Mouse (Mus musculus) heart, postnatal 0 days (tissue): Measurements from ENCODE around the gene Tmem138. TPM values are rescaled to one million over a fixed set of nuclear protein-coding genes. Genes with fewer than 3 reads are reported as not detected.
A peak's percentile ranks its signal among the peaks of the same experiment; 100 is the strongest.

Experiments
- ATAC-seq: fragments of 200-750 bp; cut with Nextera tagmentation; 2 replicates; pipeline ENCODE4 v1.8.0; 2017; ENCODE audit warnings: low read depth, moderate number of reproducible peaks, moderate library complexity; ENCODE audit not compliant: insufficient read depth
- DNase-seq: peaks from one replicate; pipeline ENCODE4 v3.0.0-alpha.2; 2016; ENCODE audit warnings: low spot score
- H3K27ac ChIP-seq: fragments of 300-500 bp; sonication (generic); 2 replicates; pipeline ENCODE4 v1.5.1; 2014; ENCODE audit warnings: low read depth, mild to moderate bottlenecking
- H3K27me3 ChIP-seq: fragments of 300-500 bp; sonication (generic); 2 replicates; pipeline ENCODE4 v1.6.1; 2014; ENCODE audit warnings: low read length, mixed read lengths; ENCODE audit not compliant: control insufficient read depth, insufficient read depth
- H3K36me3 ChIP-seq: fragments of 300-500 bp; sonication (generic); replicated peaks from 2 replicates; pipeline ENCODE4 v1.6.1; 2014; ENCODE audit warnings: low read length, mixed read lengths; ENCODE audit not compliant: control insufficient read depth, insufficient read depth
- H3K4me1 ChIP-seq: fragments of 300-500 bp; sonication (generic); 2 replicates; pipeline ENCODE4 v1.6.1; 2014; ENCODE audit warnings: antibody characterized with exemption; ENCODE audit not compliant: control insufficient read depth, insufficient read depth
- H3K4me2 ChIP-seq: fragments of 300-500 bp; sonication (generic); 2 replicates; pipeline ENCODE4 v1.6.1; 2014; ENCODE audit warnings: low read depth, mild to moderate bottlenecking, low read length, moderate library complexity
- H3K4me3 ChIP-seq: fragments of 300-500 bp; sonication (generic); 2 replicates; pipeline ENCODE4 v1.5.1; 2014; ENCODE audit warnings: low read depth, low read length
- H3K9ac ChIP-seq: fragments of 300-500 bp; sonication (generic); replicated peaks from 2 replicates; pipeline ENCODE4 v1.6.1; 2014; ENCODE audit warnings: low read depth, low read length, mixed read lengths
- H3K9me3 ChIP-seq: fragments of 300-500 bp; sonication (generic); replicated peaks from 2 replicates; pipeline ENCODE4 v1.6.1; 2016; ENCODE audit warnings: low read length; ENCODE audit not compliant: control insufficient read depth
- CTCF ChIP-seq: IDR thresholded peaks from 2 replicates; pipeline ENCODE4 v1.5.1; 2016; ENCODE audit warnings: antibody characterized with exemption, control low read depth, low read depth
- EP300 ChIP-seq: IDR thresholded peaks from 2 replicates; pipeline ENCODE4 v1.6.1; 2016; ENCODE audit warnings: antibody characterized with exemption, low read depth
- WGBS: fragments of 180-500 bp; shearing (Covaris S2); extraction: QIAGEN DNeasy Blood & Tissue Kit; methylation state at CpG from one replicate; pipeline ENCODE4 v1.1.7; 2014; 5-methylcytosine and 5-hydroxymethylcytosine counted together
- polyA plus RNA-seq: library from polyadenylated mRNA; unstranded; fragments of >200 nt; fragmentation: Nextera tagmentation; extraction: Ambion mirVana; gene quantifications from 2 replicates; pipeline ENCODE4 v1.2.1, GENCODE M21; 2015
- total RNA-seq: library from RNA; depleted of rRNA; stranded (reverse); fragments of >200 nt; gene quantifications from 2 replicates; pipeline ENCODE4 v1.2.3, GENCODE M21; 2014; ENCODE audit warnings: low replicate concordance

The Tmem138 gene
- total and polyA plus RNA-seq, 2 experiments from 2014 or later, result 8.1 to 11.9 TPM

DNA sequence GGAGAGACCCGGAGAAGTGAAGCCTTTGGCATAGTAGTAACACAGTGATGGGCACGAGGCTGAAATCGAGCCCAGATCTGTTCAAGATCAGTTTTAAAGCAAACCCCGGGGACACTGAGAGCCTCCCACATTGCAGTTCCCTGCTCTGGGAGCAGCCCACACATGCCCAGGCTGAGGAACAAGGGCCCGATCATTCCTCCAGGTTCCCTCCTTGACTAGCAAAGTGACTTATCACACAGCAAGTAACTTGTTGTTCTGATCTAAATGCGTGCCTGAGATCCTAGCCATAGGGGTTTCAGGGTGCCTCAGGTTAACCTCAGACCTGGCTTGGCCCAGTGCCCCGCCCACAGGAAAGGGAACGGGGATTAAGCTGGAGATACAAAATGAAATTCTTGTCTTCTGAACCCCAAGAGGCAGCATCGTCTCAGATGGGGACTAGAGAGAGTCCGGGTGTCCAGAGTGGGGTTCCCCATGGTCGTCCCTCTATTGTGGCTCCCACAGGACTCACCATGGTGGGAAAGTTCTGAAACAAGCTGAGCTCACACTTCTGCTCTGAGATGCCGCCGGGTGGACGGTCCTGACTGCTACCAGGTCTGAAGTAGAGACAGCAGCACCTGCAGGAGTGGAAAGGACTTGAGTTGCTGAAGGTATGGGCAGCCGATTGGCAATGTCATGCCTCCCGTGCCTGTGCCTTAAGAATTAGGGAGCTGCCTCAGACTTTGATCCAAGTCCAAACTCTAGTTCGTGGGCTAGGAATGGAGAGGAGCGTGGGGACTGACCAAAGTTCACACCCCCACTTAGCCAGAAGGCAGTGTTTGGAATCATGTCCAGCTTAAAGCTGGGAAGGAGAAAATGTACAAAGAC is 26.7 kb upstream of the Tmem138 start:
- no peak for TF ChIP-seq CTCF
- TF ChIP-seq EP300, result no peak
- Histone ChIP-seq H3K9ac (no peak overlapping the region), H3K4me1 (peaks cover 24% of the 10 kb centered on the region), H3K36me3 (peaks cover 25% of the 10 kb centered on the region), H3K27me3 (no peaks in the 10 kb centered on the region), H3K27ac (peak overlapping the region; percentile 94; the same call in 1 of the 2 replicates), H3K9me3 (no peaks in the 10 kb centered on the region), H3K4me2 (no peak overlapping the region), H3K4me3 (no peak overlapping the region)
- no peak for ATAC-seq
- 72% methylated on average over 18 of the region's 18 CpGs for WGBS
- no peak for DNase-seq

DNA sequence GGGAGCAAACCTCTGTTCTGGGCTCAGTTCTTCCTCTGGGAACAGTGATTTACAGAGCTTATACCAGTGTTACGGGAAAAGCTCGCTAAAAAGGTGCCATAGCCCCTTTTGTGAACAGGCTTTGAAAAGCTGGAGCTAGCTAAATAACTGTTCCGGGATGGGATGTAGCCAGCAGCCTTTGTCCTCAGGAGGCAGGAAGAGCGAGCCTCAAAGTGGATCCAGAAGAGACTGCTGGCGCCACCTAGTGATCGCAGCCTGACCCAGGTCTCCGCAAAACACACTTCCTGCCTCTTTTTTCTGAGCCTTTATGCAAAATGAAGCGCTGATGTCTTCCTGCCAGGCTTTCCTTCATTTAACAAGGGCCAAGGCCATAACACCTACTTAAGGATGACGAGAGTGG is 25.6 kb upstream of the Tmem138 start:
- 6% methylated on average over 9 of the region's 9 CpGs for WGBS
- H3K36me3 ChIP-seq, result peaks cover 17% of the 10 kb centered on the region
- H3K9ac ChIP-seq, result peak overlapping the region; percentile 30
- H3K4me1 ChIP-seq, result peaks cover 16% of the 10 kb centered on the region
- TF ChIP-seq EP300, result no peak
- TF ChIP-seq CTCF, result peak; percentile 86
- peak overlapping the region; percentile 54 for H3K4me2 ChIP-seq
- peak overlapping the region; percentile 83 for H3K27ac ChIP-seq
- H3K27me3 ChIP-seq, result no peaks in the 10 kb centered on the region
- DNase-seq, result peak; percentile 91
- no peaks in the 10 kb centered on the region for H3K9me3 ChIP-seq
- H3K4me3 ChIP-seq, result peak overlapping the region; percentile 26
- ATAC-seq, result peak; percentile 40; the same call in 1 of the 2 replicates

DNA sequence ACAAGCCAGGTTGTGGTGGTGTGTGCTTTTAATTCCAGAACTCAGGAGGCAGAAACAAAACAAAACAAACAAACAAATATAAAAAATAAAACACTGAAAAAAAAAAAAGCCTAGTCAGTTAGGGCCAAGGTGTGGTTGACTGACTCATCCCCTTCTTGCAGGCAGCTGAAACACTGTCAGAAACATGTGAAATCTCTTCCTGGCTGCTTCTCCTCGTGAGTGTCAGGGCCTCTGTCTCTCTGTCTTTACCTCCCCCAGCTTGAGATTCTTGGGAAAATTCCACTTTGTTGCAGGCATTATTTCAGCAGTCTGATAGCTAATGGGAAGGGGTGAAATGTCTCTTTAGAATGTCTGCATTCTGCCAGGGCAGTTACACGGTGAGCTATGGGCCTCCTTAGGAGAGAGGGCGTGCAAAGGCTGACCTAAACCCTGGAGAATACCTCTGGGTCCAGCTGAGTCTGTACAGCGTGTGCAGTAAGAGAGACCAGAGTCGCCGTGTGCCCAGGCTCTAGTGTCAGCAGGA is 25.1 kb upstream of the Tmem138 start:
- TF ChIP-seq EP300 (no peak), CTCF (no peak)
- peak overlapping the region; percentile 30 for H3K9ac ChIP-seq
- ATAC-seq (no peak), DNase-seq (peak; percentile 16)
- H3K9me3 ChIP-seq, result no peaks in the 10 kb centered on the region
- no peaks in the 10 kb centered on the region for H3K27me3 ChIP-seq
- H3K4me1 ChIP-seq, result peaks cover 16% of the 10 kb centered on the region
- H3K36me3 ChIP-seq, result peaks cover 13% of the 10 kb centered on the region; the same call in 1 of the 2 replicates
- peak overlapping the region; percentile 26 for H3K4me3 ChIP-seq
- H3K27ac ChIP-seq, result peak overlapping the region; percentile 83
- WGBS, result 11% methylated on average over 6 of the region's 6 CpGs
- peak overlapping the region; percentile 54 for H3K4me2 ChIP-seq

DNA sequence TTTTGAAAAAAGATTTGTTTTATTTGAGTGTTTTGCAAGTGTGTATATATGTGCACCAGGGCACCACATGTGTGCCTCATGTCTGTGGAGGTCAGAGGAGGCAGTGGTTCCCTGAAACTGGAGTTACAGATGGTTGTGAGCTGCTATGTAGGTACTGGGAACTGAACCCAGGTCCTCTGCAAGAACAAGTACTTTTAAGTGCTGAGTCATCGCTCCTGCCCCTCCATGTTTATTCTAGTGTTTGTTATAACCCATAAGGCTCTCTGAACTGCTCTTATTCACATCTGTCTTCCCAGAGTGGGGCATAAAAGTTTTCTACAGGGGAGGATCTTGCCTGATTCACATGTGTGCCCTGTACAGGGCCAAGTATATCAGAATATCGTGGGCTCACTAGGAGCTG is 22.5 kb upstream of the Tmem138 start:
- DNase-seq (no peak), ATAC-seq (no peak)
- Histone ChIP-seq H3K4me2 (no peak overlapping the region), H3K36me3 (peaks cover 25% of the 10 kb centered on the region; the same call in 1 of the 2 replicates), H3K9ac (no peak overlapping the region), H3K9me3 (no peaks in the 10 kb centered on the region), H3K27ac (no peak overlapping the region), H3K27me3 (no peaks in the 10 kb centered on the region), H3K4me1 (peaks cover 2% of the 10 kb centered on the region), H3K4me3 (no peak overlapping the region)
- WGBS, result 76% methylated on average over 2 of the region's 2 CpGs
- TF ChIP-seq EP300, result no peak
- TF ChIP-seq CTCF, result no peak

DNA sequence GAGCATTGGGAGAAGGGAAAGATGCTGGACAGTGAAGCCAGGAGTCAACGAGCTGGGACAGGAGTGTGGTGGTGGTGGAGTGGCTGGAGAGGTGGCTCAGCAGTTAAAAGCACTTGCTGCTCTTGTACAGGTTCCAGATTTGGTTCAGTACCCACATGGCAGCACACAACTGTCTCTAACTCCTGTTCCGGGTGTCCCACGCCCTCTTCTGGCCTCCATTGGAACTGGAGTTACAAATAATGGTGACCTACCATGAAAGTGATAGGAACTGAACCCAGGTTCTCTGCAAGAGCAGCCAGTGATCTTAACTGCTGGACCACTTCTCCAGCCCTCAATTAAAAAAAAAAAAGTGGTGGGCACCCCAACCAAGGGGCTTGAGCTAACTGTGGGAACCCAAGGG is 21.0 kb upstream of the Tmem138 start:
- Histone ChIP-seq H3K9ac (no peak overlapping the region), H3K9me3 (no peaks in the 10 kb centered on the region), H3K36me3 (peaks cover 25% of the 10 kb centered on the region; the same call in 1 of the 2 replicates), H3K27me3 (no peaks in the 10 kb centered on the region), H3K4me3 (no peak overlapping the region), H3K4me2 (no peak overlapping the region), H3K27ac (no peak overlapping the region), H3K4me1 (no peaks in the 10 kb centered on the region)
- no peak for DNase-seq
- 29% methylated on average over 3 of the region's 3 CpGs for WGBS
- TF ChIP-seq EP300, result no peak
- no peak for TF ChIP-seq CTCF
- no peak for ATAC-seq
